Mouse (Mus musculus): ENCODE results near the gene 1700001P01Rik. TPM values are rescaled to one million over a fixed set of nuclear protein-coding genes. Genes with fewer than 3 reads are reported as not detected.

1700001P01Rik gene
- polyA plus RNA-seq, 1 experiment from 2014 or later: not detected

DNA sequence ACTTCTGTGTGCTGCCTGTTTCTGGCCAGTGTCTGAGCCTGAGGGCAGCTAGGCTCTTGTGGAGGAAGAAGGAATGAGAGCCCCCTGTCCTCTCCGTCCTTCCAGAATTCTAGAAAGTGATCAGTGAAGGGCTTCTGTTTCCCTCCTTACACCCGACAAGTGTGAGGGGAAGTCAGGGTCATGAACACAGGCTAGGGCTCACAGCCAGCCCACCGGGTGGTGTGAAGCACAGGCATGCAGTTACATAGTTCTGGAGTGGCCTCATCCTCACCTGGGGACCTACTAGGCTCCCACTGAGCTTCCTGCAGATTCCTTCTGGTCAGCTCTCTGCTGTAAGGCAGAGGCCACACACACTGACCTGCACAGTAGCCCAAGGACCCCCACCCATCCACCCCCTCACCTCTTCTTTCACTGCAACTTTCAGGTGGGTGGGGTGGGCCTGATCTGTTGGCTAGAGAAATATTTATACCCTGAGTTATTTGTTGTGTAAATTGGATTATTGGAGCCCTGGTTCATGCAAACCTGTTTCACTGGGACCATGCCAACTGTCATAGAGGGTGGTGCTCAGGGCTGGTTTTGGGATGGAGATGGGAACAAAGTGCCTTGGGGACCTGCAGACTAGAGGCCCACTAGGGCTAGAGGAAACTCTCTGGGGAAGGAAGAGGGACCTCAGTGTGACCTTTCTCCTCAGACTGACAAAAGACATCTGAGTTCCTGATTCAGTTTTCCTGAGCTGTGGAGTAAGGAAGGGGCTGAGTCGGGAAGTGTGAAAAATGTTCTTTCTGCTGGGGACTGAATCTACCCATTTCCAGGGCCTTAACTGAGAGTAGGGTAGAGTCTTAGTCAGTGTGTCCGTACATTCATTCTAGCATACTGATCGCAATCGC lies 33.8 kb upstream of the 1700001P01Rik start:
- Histone ChIP-seq H3K27me3 (ENCODE audit: insufficient read depth, low read length) (no peaks in the 10 kb centered on the region), H3K9me3 (ENCODE audit: low read depth, low read length) (no peaks in the 10 kb centered on the region), H3K36me3 (ENCODE audit: insufficient read depth) (peaks cover 60% of the 10 kb centered on the region), H3K4me1 (ENCODE audit: insufficient read depth) (peaks cover 82% of the 10 kb centered on the region), H3K9ac (peak overlapping the region; percentile 31; the same call in 1 of the 2 replicates), H3K27ac (ENCODE audit: low read depth) (peak overlapping the region; percentile 88), H3K4me3 (ENCODE audit: low read depth, low read length) (no peak overlapping the region), H3K4me2 (peak overlapping the region; percentile 44; the same call in 1 of the 2 replicates)
- ATAC-seq (ENCODE audit: insufficient read depth): no peak
- no peak for TF ChIP-seq CTCF (IDR thresholded peaks at IDR 0.05; ENCODE audit: low read depth)
- no peak for DNase-seq
- 42% methylated on average over 7 of the region's 7 CpGs for WGBS

DNA sequence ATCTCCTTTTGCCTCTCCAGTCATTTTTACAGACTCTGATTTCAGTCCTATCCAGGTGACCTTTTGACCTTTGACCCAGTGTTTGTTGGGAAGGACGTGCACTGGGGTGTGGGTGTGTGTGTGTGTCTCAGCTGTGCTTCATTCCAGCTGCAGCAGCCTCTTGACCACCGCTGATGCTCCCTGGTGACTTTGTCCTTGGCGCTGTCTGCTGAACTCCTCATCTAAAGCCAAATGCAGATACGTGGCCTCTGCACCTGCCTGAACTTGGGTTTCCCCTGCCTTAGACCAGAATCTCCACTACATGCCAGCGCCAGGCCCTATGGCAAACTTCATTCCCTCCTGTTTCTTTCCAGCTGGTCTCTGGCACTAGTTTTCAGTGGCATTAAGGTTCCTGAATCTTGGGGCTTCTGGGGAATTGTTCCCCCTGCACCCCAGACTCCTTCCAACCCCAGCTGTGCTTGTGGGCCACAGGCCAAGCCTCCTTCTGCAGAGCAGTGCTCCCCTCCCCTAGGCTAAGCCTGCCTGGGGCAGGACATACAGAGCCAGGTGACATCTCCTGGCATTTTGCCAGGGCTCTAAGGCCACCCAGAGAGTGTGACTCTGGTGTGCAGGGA lies 33.0 kb upstream of the 1700001P01Rik start:
- Histone ChIP-seq H3K27me3 (ENCODE audit: insufficient read depth, low read length) (no peaks in the 10 kb centered on the region), H3K27ac (ENCODE audit: low read depth) (peak overlapping the region; percentile 88), H3K4me3 (ENCODE audit: low read depth, low read length) (no peak overlapping the region), H3K4me1 (ENCODE audit: insufficient read depth) (peaks cover 90% of the 10 kb centered on the region), H3K9ac (peak overlapping the region; percentile 31; the same call in 1 of the 2 replicates), H3K36me3 (ENCODE audit: insufficient read depth) (peaks cover 55% of the 10 kb centered on the region), H3K9me3 (ENCODE audit: low read depth, low read length) (no peaks in the 10 kb centered on the region), H3K4me2 (peak overlapping the region; percentile 44; the same call in 1 of the 2 replicates)
- peak; percentile 75 for DNase-seq
- WGBS: 29% methylated on average over 5 of the region's 5 CpGs
- no peak for TF ChIP-seq CTCF (IDR thresholded peaks at IDR 0.05; ENCODE audit: low read depth)
- peak; percentile 15; the same call in 1 of the 2 replicates for ATAC-seq (ENCODE audit: insufficient read depth)

DNA sequence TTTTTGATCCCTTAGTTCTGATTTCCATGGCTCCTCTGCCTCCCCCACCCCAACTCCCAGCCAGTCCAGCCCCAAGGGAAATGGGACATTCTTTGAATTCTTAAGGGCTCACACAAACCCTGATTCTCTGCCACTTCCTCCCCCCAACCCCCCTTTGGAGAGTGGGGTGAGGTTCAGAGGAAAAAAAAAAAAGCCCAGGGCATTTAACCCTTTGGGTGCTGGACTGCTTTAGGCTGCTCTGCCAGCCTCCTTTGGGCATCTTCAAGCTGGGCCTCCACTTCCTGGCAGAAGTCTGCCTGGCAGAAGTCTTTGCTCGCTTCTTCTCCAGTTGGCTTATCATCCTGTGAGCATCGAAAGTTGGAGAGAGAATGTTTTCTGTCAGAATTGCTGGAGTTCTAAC lies 32.4 kb upstream of the 1700001P01Rik start:
- Histone ChIP-seq H3K36me3 (ENCODE audit: insufficient read depth) (peaks cover 49% of the 10 kb centered on the region), H3K4me1 (ENCODE audit: insufficient read depth) (peaks cover 86% of the 10 kb centered on the region), H3K4me2 (peak overlapping the region; percentile 44), H3K9me3 (ENCODE audit: low read depth, low read length) (no peaks in the 10 kb centered on the region), H3K4me3 (ENCODE audit: low read depth, low read length) (no peak overlapping the region), H3K9ac (peak overlapping the region; percentile 16; the same call in 1 of the 2 replicates), H3K27me3 (ENCODE audit: insufficient read depth, low read length) (no peaks in the 10 kb centered on the region), H3K27ac (ENCODE audit: low read depth) (peak overlapping the region; percentile 88)
- ATAC-seq (ENCODE audit: insufficient read depth) (no peak), DNase-seq (peak; percentile 85)
- TF ChIP-seq CTCF (IDR thresholded peaks at IDR 0.05; ENCODE audit: low read depth): no peak
- WGBS: 24% methylated on average over 2 of the region's 2 CpGs

DNA sequence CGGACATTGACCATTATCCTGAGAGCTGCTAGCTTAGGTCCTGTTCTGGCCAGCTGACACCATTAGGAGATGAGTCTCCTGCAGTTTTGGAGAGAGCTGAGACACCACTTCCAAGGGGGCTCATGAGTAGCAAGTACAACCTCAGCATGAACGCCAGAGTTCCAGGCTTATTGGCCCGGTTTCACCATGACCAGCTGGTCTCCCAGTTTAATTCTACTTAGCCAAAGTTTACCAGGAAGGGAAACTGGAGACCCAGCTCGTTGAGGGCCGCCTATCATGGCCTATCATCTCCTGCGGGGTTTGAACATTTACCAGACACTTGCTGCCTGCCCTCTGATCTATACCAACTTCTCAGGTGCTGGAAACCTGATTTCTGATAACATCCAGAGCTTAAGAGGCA lies 31.9 kb upstream of the 1700001P01Rik start:
- Histone ChIP-seq H3K4me3 (ENCODE audit: low read depth, low read length) (no peak overlapping the region), H3K4me1 (ENCODE audit: insufficient read depth) (peaks cover 83% of the 10 kb centered on the region), H3K9ac (no peak overlapping the region), H3K27ac (ENCODE audit: low read depth) (peak overlapping the region; percentile 88), H3K4me2 (peak overlapping the region; percentile 44), H3K9me3 (ENCODE audit: low read depth, low read length) (no peaks in the 10 kb centered on the region), H3K36me3 (ENCODE audit: insufficient read depth) (peaks cover 44% of the 10 kb centered on the region), H3K27me3 (ENCODE audit: insufficient read depth, low read length) (no peaks in the 10 kb centered on the region)
- DNase-seq (peak; percentile 52), ATAC-seq (ENCODE audit: insufficient read depth) (no peak)
- TF ChIP-seq CTCF (IDR thresholded peaks at IDR 0.05; ENCODE audit: low read depth): no peak
- 21% methylated on average over 6 of the region's 6 CpGs for WGBS

DNA sequence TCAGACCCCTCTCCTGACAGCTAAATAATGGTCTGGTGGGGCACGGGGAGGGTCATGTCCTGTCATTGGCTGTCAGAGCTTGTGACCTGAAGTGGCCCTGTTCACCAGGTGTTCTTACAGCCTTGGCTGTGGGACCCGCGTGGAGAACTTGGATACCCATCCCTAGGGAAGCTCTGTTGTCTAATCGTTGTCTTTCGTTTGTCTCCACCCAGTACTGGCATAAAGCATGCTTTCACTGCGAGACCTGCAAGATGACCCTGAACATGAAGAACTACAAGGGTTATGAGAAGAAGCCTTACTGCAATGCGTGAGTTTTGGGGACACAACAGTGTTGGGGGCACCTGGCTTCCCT lies 30.9 kb upstream of the 1700001P01Rik start:
- Histone ChIP-seq H3K9ac (no peak overlapping the region), H3K27me3 (ENCODE audit: insufficient read depth, low read length) (no peaks in the 10 kb centered on the region), H3K9me3 (ENCODE audit: low read depth, low read length) (no peaks in the 10 kb centered on the region), H3K4me3 (ENCODE audit: low read depth, low read length) (no peak overlapping the region), H3K4me2 (peak overlapping the region; percentile 58; the same call in 1 of the 2 replicates), H3K4me1 (ENCODE audit: insufficient read depth) (peaks cover 84% of the 10 kb centered on the region), H3K36me3 (ENCODE audit: insufficient read depth) (peaks cover 40% of the 10 kb centered on the region), H3K27ac (ENCODE audit: low read depth) (peak overlapping the region; percentile 88; the same call in 1 of the 2 replicates)
- TF ChIP-seq CTCF (IDR thresholded peaks at IDR 0.05; ENCODE audit: low read depth): no peak
- DNase-seq: no peak
- 52% methylated on average over 7 of the region's 7 CpGs for WGBS
- ATAC-seq (ENCODE audit: insufficient read depth): no peak

DNA sequence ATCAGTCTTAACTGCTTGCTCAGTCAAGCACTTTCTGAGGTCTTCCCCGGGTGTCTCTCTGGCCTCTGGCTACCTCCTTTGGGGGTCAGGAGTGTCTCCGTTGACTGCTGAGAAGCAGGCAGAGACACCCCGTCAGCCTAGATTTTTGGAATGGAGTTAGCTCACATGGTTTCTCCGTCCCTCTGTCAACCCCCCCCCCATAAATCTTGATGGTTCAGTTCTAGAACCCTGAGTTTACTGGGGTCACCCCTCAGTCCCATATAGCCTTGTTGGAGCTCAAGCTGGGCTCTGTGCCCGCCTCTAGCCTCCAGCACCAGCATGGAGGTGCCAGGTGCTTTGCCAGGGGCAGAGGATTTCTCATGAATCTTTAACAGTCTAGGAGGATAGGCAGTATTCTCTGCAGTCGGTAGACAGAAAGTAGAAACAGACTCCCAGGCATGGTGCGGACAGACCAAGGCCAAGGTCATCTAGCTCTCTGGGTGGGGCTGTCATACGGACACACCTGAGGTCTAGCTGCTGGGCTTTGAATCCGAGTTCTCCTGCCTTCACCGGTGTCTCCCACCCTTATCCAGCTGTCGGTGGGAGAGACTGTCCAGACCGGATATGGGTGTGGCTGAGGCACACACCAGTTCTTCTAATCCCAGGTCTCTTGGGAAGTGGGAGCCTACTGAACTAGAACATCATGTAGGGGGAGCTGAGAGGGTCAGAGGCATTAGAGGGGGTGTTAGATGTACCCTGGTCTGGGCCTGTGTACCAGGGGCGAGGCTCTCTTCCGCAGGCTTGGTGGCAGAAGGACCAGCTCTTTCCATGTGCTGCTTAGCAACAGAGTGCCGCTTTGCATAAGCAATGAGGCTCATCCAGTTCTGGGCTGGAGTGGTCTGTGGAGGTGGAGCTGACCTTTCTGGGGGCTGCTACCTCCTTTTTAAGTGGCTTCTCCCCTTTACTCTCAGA lies 30.2 kb upstream of the 1700001P01Rik start:
- H3K4me3 ChIP-seq (ENCODE audit: low read depth, low read length): peak overlapping the region; percentile 6; the same call in 1 of the 2 replicates
- 20% methylated on average over 15 of the region's 15 CpGs for WGBS
- peak; percentile 11; the same call in 1 of the 2 replicates for ATAC-seq (ENCODE audit: insufficient read depth)

More for the DNA sequence above, 30.2 kb upstream of the 1700001P01Rik start:
- Histone ChIP-seq H3K27me3 (ENCODE audit: insufficient read depth, low read length) (no peaks in the 10 kb centered on the region), H3K9ac (peak overlapping the region; percentile 10), H3K36me3 (ENCODE audit: insufficient read depth) (peaks cover 38% of the 10 kb centered on the region), H3K4me2 (peak overlapping the region; percentile 58), H3K4me1 (ENCODE audit: insufficient read depth) (peaks cover 83% of the 10 kb centered on the region), H3K9me3 (ENCODE audit: low read depth, low read length) (no peaks in the 10 kb centered on the region), H3K27ac (ENCODE audit: low read depth) (peak overlapping the region; percentile 88)
- no peak for TF ChIP-seq CTCF (IDR thresholded peaks at IDR 0.05; ENCODE audit: low read depth)
- DNase-seq: peak; percentile 43

Measured in lung, embryonic 14.5 days (tissue).